9 mouse cellular contexts compared by ENCODE assay signal in genomic region chr1:106072071-106072440, GRCm38 (mm10).
DNase-seq lines count a peak whose midpoint lies in the region; ATAC-seq and TF ChIP-seq lines count a peak whose summit lies in the region.
"Had no signal": no experiment of that assay in that cellular context is flagged by ENCODE, and none has a peak within 500 bp of the region (broad histone marks: within the 10 kb centered on the region; RNA-seq: fewer than 3 reads in every experiment).

No protein-coding gene starts in this region.

- peak; percentile 43; the same call in 1 of the 2 replicates for ATAC-seq in embryonic facial prominence, embryonic 12.5 days (ENCODE audit: insufficient number of reproducible peaks, insufficient read depth, low FRiP score, low TSS enrichment)
- no peak for ATAC-seq in limb, embryonic 14.5 days (ENCODE audit: low FRiP score, low read depth)
- no peak for ATAC-seq in erythroblast, adult 5-6 weeks (replicated peaks; ENCODE audit: low FRiP score, poor library complexity, severe bottlenecking)

- H3K4me3 ChIP-seq in heart, embryonic 10.5 days: peak overlapping the region; percentile 40
- H3K4me3 ChIP-seq in embryonic facial prominence, embryonic 12.5 days: no peak overlapping the region
- no peak overlapping the region for H3K4me3 ChIP-seq in limb, embryonic 14.5 days (replicated peaks; ENCODE audit: low read length)
- H3K4me3 ChIP-seq: liver, embryonic 13.5 days had no signal

- H3K27ac ChIP-seq in heart, embryonic 10.5 days: no peak overlapping the region
- H3K27ac ChIP-seq in embryonic facial prominence, embryonic 12.5 days: no peak overlapping the region
- no peak overlapping the region for H3K27ac ChIP-seq in limb, embryonic 14.5 days (replicated peaks; ENCODE audit: low read depth, low read length)
- H3K27ac ChIP-seq: liver, embryonic 13.5 days had no signal

- TF ChIP-seq POLR2A in limb, embryonic 14.5 days (IDR thresholded peaks at IDR 0.05; ENCODE audit: borderline replicate concordance, extremely low read depth, insufficient read depth, insufficient read length): no peak

- DNase-seq in heart, embryonic 10.5 days (ENCODE audit: low spot score): no peak
- no peak for DNase-seq in heart, postnatal 36 days
- DNase-seq in ES-CJ7 (ENCODE audit: low read depth, low spot score): peak; percentile 60
- DNase-seq in limb, embryonic 14.5 days (ENCODE audit: low spot score): no peak
- DNase-seq in urinary bladder, adult 2 months (ENCODE audit: low spot score): no peak
- no peak for DNase-seq in testis, postnatal 14 days (ENCODE audit: low spot score)
- DNase-seq: liver, embryonic 13.5 days had no signal

- no peaks in the 10 kb centered on the region for H3K36me3 ChIP-seq in heart, embryonic 10.5 days
- no peaks in the 10 kb centered on the region for H3K36me3 ChIP-seq in embryonic facial prominence, embryonic 12.5 days
- no peaks in the 10 kb centered on the region for H3K36me3 ChIP-seq in limb, embryonic 14.5 days (ENCODE audit: control insufficient read depth, insufficient read depth, low read length)
- H3K36me3 ChIP-seq: liver, embryonic 13.5 days had no signal

- H3K9me3 ChIP-seq in heart, embryonic 10.5 days: no peaks in the 10 kb centered on the region
- no peaks in the 10 kb centered on the region for H3K9me3 ChIP-seq in embryonic facial prominence, embryonic 12.5 days
- no peaks in the 10 kb centered on the region for H3K9me3 ChIP-seq in limb, embryonic 14.5 days (ENCODE audit: control insufficient read depth, low read length)
- H3K9me3 ChIP-seq: liver, embryonic 13.5 days had no signal

- peak overlapping the region; percentile 13; the same call in 1 of the 2 replicates for H3K9ac ChIP-seq in embryonic facial prominence, embryonic 12.5 days
- 0 out of 2 replicates have a peak overlapping the region, but pooled peaks have one; percentile 25 for H3K9ac ChIP-seq in limb, embryonic 14.5 days (ENCODE audit: low read depth, low read length, severe bottlenecking)
- H3K9ac ChIP-seq: liver, embryonic 13.5 days had no signal

- no peaks in the 10 kb centered on the region for H3K27me3 ChIP-seq in heart, embryonic 10.5 days (ENCODE audit: insufficient read depth, poor library complexity, severe bottlenecking)
- H3K27me3 ChIP-seq in embryonic facial prominence, embryonic 12.5 days: no peaks in the 10 kb centered on the region; the same call in 1 of the 2 replicates
- no peaks in the 10 kb centered on the region for H3K27me3 ChIP-seq in limb, embryonic 14.5 days (ENCODE audit: control insufficient read depth, insufficient read depth, low read length)

- peak overlapping the region; percentile 30 for H3K4me2 ChIP-seq in embryonic facial prominence, embryonic 12.5 days (replicated peaks)
- no peak overlapping the region; the same call in 1 of the 2 replicates for H3K4me2 ChIP-seq in limb, embryonic 14.5 days (replicated peaks; ENCODE audit: low read depth, low read length, severe bottlenecking)
- H3K4me2 ChIP-seq: liver, embryonic 13.5 days had no signal

- peaks cover 16% of the 10 kb centered on the region for H3K4me1 ChIP-seq in heart, embryonic 10.5 days
- H3K4me1 ChIP-seq in embryonic facial prominence, embryonic 12.5 days: peaks cover 9% of the 10 kb centered on the region; the same call in 1 of the 2 replicates
- H3K4me1 ChIP-seq in limb, embryonic 14.5 days (ENCODE audit: control insufficient read depth, insufficient read depth, low read length): peaks cover 2% of the 10 kb centered on the region; the same call in 1 of the 2 replicates
- H3K4me1 ChIP-seq: liver, embryonic 13.5 days had no signal

- WGBS in heart, embryonic 10.5 days: 3% methylated on average over 10 of the region's 10 CpGs
- WGBS in embryonic facial prominence, embryonic 12.5 days: 2% methylated on average over 10 of the region's 10 CpGs
- WGBS in limb, embryonic 14.5 days: under 1% methylated on average over 10 of the region's 10 CpGs

- intact Hi-C loops in heart, postnatal 36 days (cut with DNase I): loop anchor here (2.0 to 10.0 kb wide), 2 partner anchors 99 to 173 kb away; partner anchors contain the start of gene Phlpp1
